Mouse (Mus musculus) subcutaneous adipose tissue, adult 2 months (tissue): ENCODE data around the gene Poc1a. TPM values are rescaled to one million over a fixed set of nuclear protein-coding genes. Genes with fewer than 3 reads are reported as not detected.

Experiments
- polyA plus RNA-seq: library from polyadenylated mRNA; depleted of rRNA; stranded (reverse); fragments of >200 nt; gene quantifications from 2 replicates; pipeline ENCODE4 v1.2.3, GENCODE M21; 2012; ENCODE audit warnings: low replicate concordance; rRNA removed

Gene Poc1a
- 8.3 and 11.1 TPM in 2 replicates for polyA plus RNA-seq

DNA sequence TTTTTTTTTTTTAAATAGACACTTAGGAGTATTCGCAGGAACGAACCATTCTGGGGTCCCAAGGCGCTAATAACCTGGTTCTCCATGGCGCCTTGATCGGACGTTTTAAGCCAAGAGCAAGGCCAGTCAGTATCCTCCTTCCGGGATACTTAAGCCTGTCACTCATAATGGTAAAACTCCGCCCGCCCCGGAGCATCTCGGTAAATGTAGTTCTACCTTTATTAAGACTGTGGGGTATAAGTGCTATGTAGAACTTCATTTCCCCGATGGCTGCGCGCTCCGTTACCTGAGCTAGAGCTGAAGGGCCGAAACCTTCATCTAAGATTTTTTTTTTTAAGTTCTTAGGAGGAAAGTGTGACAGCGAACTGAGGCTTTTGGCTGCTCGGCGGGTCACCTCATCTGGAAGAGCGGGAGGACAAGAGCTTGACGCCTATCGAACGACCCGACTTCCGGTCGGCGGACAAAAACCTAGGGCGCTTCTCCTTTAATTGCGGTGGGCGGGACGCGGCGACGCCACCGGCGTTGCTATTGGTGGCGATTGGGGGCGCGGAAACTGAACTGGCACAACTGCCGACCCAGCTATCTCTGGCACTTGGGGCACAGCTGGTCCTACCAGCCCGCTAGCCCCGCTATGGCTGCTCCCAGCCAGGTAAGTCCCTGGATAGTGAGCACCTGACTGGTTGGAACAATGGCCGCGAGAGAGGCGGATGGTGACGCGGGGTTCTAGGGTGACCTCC, at the start of gene Poc1a:
TSS of gene Poc1a (plus strand) at position 254 of the 737 bp plus-strand sequence.

GRCm38 (mm10) chr9:106368112-106368717, 87.4 kb downstream of the Poc1a start, which contains the start of gene Dusp7:
Gene Dusp7 (plus strand): TSS chr9:106368632.

Other genes with a start within 250 kb of the Poc1a start
- gene Col6a4, start 184.3 kb upstream of the Poc1a start, polyA plus RNA-seq: 0.46 and 444 TPM in 2 replicates
- gene Glyctk, start 122.9 kb upstream of the Poc1a start, polyA plus RNA-seq: 2.6 and 5.0 TPM in 2 replicates
- gene Wdr82, start 110.1 kb upstream of the Poc1a start, polyA plus RNA-seq: 41.0 and 112 TPM in 2 replicates
- gene Ppm1m, start 81.3 kb upstream of the Poc1a start, polyA plus RNA-seq: 112 and 174 TPM in 2 replicates
- 53.9 and 73.1 TPM in 2 replicates for gene Twf2, start 78.0 kb upstream of the Poc1a start, polyA plus RNA-seq
- gene Tlr9, start 58.5 kb upstream of the Poc1a start, polyA plus RNA-seq: 4.1 and 10.6 TPM in 2 replicates
- 185 and 273 TPM in 2 replicates for gene Alas1, start 32.4 kb upstream of the Poc1a start, polyA plus RNA-seq
- 46.7 and 83.4 TPM in 2 replicates for gene Dusp7, start 87.6 kb downstream of the Poc1a start, polyA plus RNA-seq
- 462 and 751 TPM in 2 replicates for gene Rpl29, start 148.4 kb downstream of the Poc1a start, polyA plus RNA-seq
- 11.5 and 16.5 TPM in 2 replicates for gene Acy1, start 157.3 kb downstream of the Poc1a start, polyA plus RNA-seq
- 80.4 and 111 TPM in 2 replicates for gene Abhd14b, start 166.4 kb downstream of the Poc1a start, polyA plus RNA-seq
- gene Abhd14a, start 166.6 kb downstream of the Poc1a start, polyA plus RNA-seq: 53.8 and 72.6 TPM in 2 replicates
- 78.7 and 126 TPM in 2 replicates for gene Pcbp4, start 172.2 kb downstream of the Poc1a start, polyA plus RNA-seq
- gene Gpr62, start 184.9 kb downstream of the Poc1a start, polyA plus RNA-seq: 0.40 TPM in 1 of 2 replicates, not detected in the other
- gene Rrp9, start 194.9 kb downstream of the Poc1a start, polyA plus RNA-seq: 22.3 and 41.2 TPM in 2 replicates
- gene Parp3, start 195.9 kb downstream of the Poc1a start, polyA plus RNA-seq: 91.3 and 199 TPM in 2 replicates
- not detected in 2 replicates for gene Iqcf1, start 218.9 kb downstream of the Poc1a start, polyA plus RNA-seq
- not detected in 2 replicates for gene Iqcf5, start 233.5 kb downstream of the Poc1a start, polyA plus RNA-seq